Mouse (Mus musculus): ENCODE measurements at regions not wholly inside any gene's neighbourhood (a gene's known extent, or its start where the extent isn't known, plus 50 kb on each side); places are given as distances from the start of the nearest gene placed in this dataset.

DNA sequence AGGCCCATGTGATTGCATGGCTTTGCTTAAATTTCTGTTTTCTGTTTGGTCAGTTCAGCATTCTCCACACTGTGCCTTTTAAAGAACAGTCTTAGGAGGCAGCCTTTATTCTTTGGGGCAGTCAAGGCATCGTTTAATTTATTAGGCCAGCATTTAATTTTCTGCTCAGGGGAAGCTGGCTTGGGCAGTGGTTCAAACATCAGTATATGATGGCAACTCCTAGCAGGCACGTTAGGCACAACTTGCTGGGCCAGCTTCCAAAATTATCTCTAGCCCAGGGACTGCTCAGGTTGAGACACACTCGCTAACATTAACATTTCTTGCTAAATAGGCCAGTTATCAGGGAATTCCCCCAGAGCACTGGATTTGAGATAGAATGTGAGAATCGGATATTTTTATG lies 333.9 kb upstream of the Nr2f2 start:
- H3K27ac ChIP-seq: no peak overlapping the region
- no peak overlapping the region for H3K4me2 ChIP-seq
- H3K9ac ChIP-seq: no peak overlapping the region
- H3K36me3 ChIP-seq: no peaks in the 10 kb centered on the region
- ATAC-seq (ENCODE audit: insufficient number of reproducible peaks, insufficient read depth, low FRiP score, low TSS enrichment, low read depth): no peak
- peaks cover 14% of the 10 kb centered on the region for H3K4me1 ChIP-seq
- no peaks in the 10 kb centered on the region for H3K9me3 ChIP-seq
- WGBS: 54% methylated on average over 4 of the region's 4 CpGs
- H3K4me3 ChIP-seq: no peak overlapping the region
- H3K27me3 ChIP-seq: peaks cover 20% of the 10 kb centered on the region

DNA sequence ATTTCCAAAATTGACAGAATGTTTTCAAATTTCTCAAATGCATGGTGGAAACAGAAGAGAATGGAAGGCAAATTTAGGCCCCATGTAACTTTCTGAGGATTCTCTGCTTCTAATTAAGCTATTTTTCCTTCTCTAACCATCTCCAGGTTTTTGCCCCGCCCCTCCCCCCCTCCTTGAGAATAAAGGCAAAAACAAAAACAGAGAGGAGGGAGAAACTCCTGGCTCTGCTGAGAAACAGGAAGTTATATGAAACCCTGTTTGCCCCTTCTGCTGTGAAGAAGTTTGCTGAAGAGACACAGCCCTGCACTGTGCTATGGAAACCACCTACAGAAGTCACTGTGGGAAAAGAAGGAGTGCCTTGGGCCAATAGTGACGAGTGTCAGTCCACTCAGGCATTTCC lies 332.9 kb upstream of the Nr2f2 start:
- no peak overlapping the region for H3K4me3 ChIP-seq
- ATAC-seq (ENCODE audit: insufficient number of reproducible peaks, insufficient read depth, low FRiP score, low TSS enrichment, low read depth): no peak
- H3K36me3 ChIP-seq: no peaks in the 10 kb centered on the region
- H3K9ac ChIP-seq: no peak overlapping the region
- 6% methylated on average over 2 of the region's 2 CpGs for WGBS
- H3K27ac ChIP-seq: peak overlapping the region; percentile 18; the same call in 1 of the 2 replicates
- peaks cover 13% of the 10 kb centered on the region for H3K27me3 ChIP-seq
- H3K4me1 ChIP-seq: peaks cover 14% of the 10 kb centered on the region
- no peak overlapping the region for H3K4me2 ChIP-seq
- no peaks in the 10 kb centered on the region for H3K9me3 ChIP-seq

DNA sequence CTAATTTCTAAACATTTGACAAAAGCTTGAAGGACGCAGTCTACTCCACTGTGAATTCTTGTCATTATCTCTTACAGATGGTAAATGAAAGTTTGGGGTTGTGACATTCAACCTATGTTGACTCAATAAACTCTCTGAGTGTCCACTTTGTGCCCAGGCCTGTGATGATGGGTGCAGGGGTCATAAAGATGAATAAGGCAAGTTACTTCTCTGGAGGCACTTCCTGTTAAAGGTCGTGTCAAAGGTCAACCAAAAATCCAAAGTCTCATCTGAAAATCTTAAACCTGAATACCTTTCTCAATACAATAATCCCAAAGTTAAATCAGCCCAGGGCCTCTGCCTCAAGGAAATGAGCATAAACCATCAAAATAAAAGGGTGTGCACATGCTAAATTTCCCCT lies 332.5 kb upstream of the Nr2f2 start:
- Histone ChIP-seq H3K9me3 (no peaks in the 10 kb centered on the region), H3K4me3 (no peak overlapping the region), H3K36me3 (no peaks in the 10 kb centered on the region), H3K9ac (no peak overlapping the region), H3K4me2 (no peak overlapping the region), H3K4me1 (peaks cover 14% of the 10 kb centered on the region), H3K27me3 (peaks cover 14% of the 10 kb centered on the region), H3K27ac (0 out of 2 replicates have a peak overlapping the region, but pooled peaks have one; percentile 28)
- ATAC-seq (ENCODE audit: insufficient number of reproducible peaks, insufficient read depth, low FRiP score, low TSS enrichment, low read depth): no peak
- WGBS: 39% methylated on average over 2 of the region's 2 CpGs

DNA sequence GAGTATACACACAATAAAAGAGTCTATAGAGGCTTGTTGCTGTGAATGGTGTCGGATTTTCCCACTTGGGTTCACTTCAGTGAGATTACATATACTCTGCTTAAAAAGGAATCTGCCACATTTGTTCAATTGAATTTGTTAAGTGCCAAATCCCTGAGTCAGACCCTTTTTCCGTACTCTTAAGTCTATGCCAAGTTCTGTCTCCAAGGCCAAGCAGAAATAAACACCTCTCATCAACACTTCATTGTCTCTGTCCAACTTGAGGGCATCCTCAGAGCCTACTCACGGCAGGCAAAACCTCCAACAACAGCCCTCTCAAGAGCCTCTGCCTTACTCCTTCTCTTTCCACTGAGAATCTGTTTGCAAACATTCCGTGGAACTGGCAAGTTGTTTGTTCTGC lies 325.6 kb upstream of the Nr2f2 start:
- no peak overlapping the region for H3K27ac ChIP-seq
- H3K9ac ChIP-seq: no peak overlapping the region
- no peak overlapping the region for H3K4me3 ChIP-seq
- no peaks in the 10 kb centered on the region for H3K9me3 ChIP-seq
- H3K36me3 ChIP-seq: no peaks in the 10 kb centered on the region
- H3K4me2 ChIP-seq: no peak overlapping the region
- H3K27me3 ChIP-seq: peaks cover 24% of the 10 kb centered on the region
- H3K4me1 ChIP-seq: no peaks in the 10 kb centered on the region
- 76% methylated on average over 4 of the region's 4 CpGs for WGBS
- ATAC-seq (ENCODE audit: insufficient number of reproducible peaks, insufficient read depth, low FRiP score, low TSS enrichment, low read depth): no peak

DNA sequence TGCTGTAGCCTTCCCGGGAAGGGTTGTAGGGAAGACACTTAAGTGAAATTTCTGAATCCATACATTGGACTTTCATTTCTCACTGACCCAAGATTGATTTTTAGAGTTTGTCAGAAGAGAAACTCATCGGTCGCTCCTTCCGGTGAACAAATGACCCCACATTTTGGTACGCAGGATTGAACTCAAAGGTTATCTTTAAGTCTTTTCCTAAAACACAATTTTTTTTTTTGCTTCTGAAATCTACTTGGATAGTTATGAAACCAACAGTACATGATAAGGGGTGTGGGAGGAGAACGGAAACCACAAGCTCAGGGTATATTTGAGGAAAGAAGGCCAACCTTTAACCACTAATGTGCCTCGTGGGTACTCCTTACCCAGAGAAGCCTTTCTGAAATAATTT lies 324.3 kb upstream of the Nr2f2 start:
- ATAC-seq (ENCODE audit: insufficient number of reproducible peaks, insufficient read depth, low FRiP score, low TSS enrichment, low read depth): no peak
- no peaks in the 10 kb centered on the region for H3K4me1 ChIP-seq
- no peak overlapping the region for H3K4me2 ChIP-seq
- no peak overlapping the region for H3K4me3 ChIP-seq
- no peak overlapping the region for H3K27ac ChIP-seq
- no peaks in the 10 kb centered on the region for H3K36me3 ChIP-seq
- H3K9ac ChIP-seq: no peak overlapping the region
- WGBS: 91% methylated on average over 7 of the region's 7 CpGs
- H3K9me3 ChIP-seq: no peaks in the 10 kb centered on the region
- peaks cover 21% of the 10 kb centered on the region for H3K27me3 ChIP-seq

DNA sequence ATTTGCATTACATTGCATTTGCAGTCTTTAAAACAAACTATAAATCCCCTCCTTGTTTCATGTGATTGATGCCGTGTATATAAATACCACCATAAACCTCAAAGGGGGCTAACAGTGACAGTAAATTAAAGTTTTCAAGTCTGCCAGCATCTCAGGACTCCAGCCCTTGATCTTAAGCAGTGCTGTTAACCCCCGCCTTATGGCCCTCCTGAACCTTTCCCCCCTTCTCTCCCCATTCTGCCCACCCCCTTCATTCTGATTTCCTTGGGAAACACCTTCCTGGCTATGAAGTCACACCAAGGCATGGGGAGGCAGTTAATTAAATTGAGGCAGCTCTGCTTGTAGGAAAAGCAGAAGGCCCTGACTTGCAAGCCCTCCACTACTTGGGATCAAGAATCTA lies 302.5 kb upstream of the Nr2f2 start:
- Histone ChIP-seq H3K27me3 (peaks cover 19% of the 10 kb centered on the region), H3K4me1 (no peaks in the 10 kb centered on the region), H3K9ac (no peak overlapping the region), H3K27ac (no peak overlapping the region), H3K9me3 (no peaks in the 10 kb centered on the region), H3K4me3 (no peak overlapping the region), H3K36me3 (no peaks in the 10 kb centered on the region), H3K4me2 (no peak overlapping the region)
- WGBS: 51% methylated on average over 2 of the region's 2 CpGs
- ATAC-seq (ENCODE audit: insufficient number of reproducible peaks, insufficient read depth, low FRiP score, low TSS enrichment, low read depth): no peak

DNA sequence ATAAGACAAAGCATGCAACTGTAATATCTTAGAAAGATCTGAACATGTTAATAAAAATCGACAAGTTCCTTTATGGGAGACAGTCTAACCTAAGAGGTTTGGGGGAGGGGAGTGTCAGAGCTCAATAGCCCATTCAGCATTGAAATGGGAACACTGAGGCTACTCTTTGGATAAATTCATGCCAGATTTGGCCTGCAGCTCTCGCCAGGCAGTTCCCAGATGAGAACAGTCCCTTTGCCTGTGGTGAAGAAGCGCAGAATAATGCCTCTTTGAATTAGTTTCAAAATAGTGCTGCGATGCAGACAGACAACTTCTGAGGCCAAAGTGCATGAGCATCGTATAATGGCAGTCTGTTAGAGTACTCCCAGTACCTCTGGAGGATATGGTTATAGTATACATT lies 293.6 kb upstream of the Nr2f2 start:
- ATAC-seq (ENCODE audit: insufficient number of reproducible peaks, insufficient read depth, low FRiP score, low TSS enrichment, low read depth): no peak
- H3K36me3 ChIP-seq: no peaks in the 10 kb centered on the region
- H3K4me1 ChIP-seq: no peaks in the 10 kb centered on the region
- no peak overlapping the region for H3K4me2 ChIP-seq
- no peak overlapping the region for H3K9ac ChIP-seq
- no peak overlapping the region for H3K4me3 ChIP-seq
- H3K27me3 ChIP-seq: peaks cover 3% of the 10 kb centered on the region
- 25% methylated on average over 5 of the region's 5 CpGs for WGBS
- no peak overlapping the region for H3K27ac ChIP-seq
- no peaks in the 10 kb centered on the region for H3K9me3 ChIP-seq

DNA sequence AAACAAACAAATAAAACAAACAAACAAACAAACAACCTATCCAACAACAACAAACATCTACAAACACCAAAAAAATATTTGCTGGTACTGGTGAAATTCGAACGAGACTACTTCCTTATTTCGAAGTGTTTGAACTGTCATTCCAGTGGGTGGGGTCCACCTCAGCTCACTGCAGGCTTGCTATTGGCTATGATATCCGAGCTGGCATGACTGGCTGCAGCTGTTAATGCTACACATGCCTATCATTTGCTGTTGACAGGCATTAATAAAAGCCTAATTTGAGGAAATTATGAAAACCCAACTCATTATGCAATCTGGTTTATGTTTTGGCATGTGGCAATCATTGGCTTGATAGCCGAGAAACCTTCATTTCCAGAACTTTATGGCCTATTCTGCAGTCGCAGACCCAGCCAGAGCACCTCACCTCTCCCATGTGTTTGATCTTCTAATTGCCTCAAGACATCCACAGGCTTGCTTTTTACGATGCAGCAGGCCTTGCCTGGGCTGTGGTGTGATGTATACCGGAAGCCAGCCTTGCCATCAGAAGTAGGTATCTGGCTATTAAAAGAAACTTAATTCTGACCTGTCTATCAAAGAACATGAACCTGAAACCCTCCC lies 283.3 kb upstream of the Nr2f2 start:
- H3K4me2 ChIP-seq: no peak overlapping the region
- H3K27me3 ChIP-seq: peaks cover 33% of the 10 kb centered on the region
- WGBS: 19% methylated on average over 8 of the region's 8 CpGs
- H3K27ac ChIP-seq: no peak overlapping the region
- H3K36me3 ChIP-seq: no peaks in the 10 kb centered on the region
- H3K4me1 ChIP-seq: 0 out of 2 replicates have a peak, but pooled peaks cover 4% of the 10 kb centered on the region
- no peak overlapping the region for H3K9ac ChIP-seq
- no peak overlapping the region for H3K4me3 ChIP-seq
- H3K9me3 ChIP-seq: no peaks in the 10 kb centered on the region
- ATAC-seq (ENCODE audit: insufficient number of reproducible peaks, insufficient read depth, low FRiP score, low TSS enrichment, low read depth): no peak

DNA sequence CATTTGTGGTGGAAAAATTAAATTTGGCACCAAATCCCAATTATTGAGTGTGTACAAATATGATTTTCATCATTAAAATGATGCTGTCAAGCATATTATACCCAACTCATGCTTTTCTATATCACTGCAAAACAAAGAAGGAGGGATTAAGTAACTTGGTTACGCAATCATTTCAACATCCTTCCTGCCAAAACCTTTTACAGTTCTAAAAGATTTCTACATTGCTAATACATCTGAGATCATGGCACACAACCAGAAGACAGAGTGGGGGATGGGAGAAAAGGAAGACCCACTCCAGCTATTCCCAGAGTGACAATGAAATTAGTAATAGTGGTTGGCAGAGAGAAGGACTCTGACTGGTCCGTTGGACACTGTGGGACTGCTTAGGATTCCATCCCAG lies 280.3 kb upstream of the Nr2f2 start:
- Histone ChIP-seq H3K4me1 (peaks cover 13% of the 10 kb centered on the region), H3K27ac (no peak overlapping the region), H3K4me3 (no peak overlapping the region), H3K36me3 (no peaks in the 10 kb centered on the region), H3K4me2 (no peak overlapping the region), H3K9ac (no peak overlapping the region), H3K9me3 (no peaks in the 10 kb centered on the region), H3K27me3 (peaks cover 33% of the 10 kb centered on the region)
- WGBS: 87% methylated on average over 2 of the region's 2 CpGs
- ATAC-seq (ENCODE audit: insufficient number of reproducible peaks, insufficient read depth, low FRiP score, low TSS enrichment, low read depth): no peak

DNA sequence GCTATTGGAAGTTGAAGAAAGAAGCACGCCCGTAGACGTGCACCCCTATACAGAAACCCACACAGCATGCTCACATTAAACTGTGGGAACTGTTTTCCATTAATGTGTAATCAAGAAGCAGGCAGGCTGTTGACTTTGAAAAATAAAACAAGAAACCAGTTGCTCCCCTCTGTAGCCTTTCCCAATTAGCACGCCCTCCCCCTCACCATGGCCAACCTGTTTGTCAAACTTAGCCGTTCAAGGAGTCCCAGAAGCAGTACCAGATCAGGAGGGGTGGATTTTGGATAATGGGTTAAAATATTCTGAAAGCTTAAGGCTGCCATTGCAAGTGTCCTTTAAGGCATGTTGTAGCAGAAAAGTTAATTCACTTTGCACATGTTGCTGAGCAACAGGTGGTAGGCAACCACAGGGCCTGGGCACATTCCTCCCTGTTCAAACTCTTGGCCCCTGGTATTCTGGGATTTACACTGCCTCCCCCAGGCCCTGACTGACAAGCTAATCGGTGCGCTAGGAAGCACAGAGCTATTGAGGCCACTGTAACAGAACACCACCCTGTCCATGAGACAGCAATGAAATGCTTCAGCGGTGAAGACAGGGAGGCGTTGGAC lies 277.3 kb upstream of the Nr2f2 start:
- Histone ChIP-seq H3K27ac (no peak overlapping the region), H3K4me3 (no peak overlapping the region), H3K9me3 (no peaks in the 10 kb centered on the region), H3K9ac (no peak overlapping the region), H3K4me1 (peaks cover 10% of the 10 kb centered on the region), H3K36me3 (no peaks in the 10 kb centered on the region), H3K4me2 (no peak overlapping the region), H3K27me3 (peaks cover 47% of the 10 kb centered on the region)
- WGBS: 12% methylated on average over 9 of the region's 9 CpGs
- peak; percentile 78; the same call in 1 of the 2 replicates for ATAC-seq (ENCODE audit: insufficient number of reproducible peaks, insufficient read depth, low FRiP score, low TSS enrichment, low read depth)

DNA sequence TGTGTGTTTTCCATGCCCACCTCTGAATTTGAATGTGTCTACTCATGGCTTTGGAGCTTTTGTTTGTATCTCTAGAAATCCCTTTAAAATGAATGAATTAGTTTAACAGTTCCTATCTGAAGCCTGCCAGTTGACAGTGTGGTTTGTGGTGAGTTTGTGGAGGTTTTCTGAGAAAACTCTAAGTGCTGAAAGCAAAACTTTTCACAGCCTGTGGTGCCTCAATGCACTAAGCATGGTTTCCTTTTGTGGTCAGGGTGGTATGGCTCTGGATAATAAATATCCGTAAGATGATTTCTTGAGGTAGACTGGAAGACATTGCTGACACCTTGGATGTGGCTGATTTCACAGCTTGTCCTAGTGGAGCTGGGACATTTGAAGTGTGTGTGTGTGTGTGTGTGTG lies 276.5 kb upstream of the Nr2f2 start:
- Histone ChIP-seq H3K4me1 (peaks cover 10% of the 10 kb centered on the region), H3K27me3 (peaks cover 53% of the 10 kb centered on the region), H3K27ac (no peak overlapping the region), H3K9me3 (no peaks in the 10 kb centered on the region), H3K4me3 (no peak overlapping the region), H3K9ac (no peak overlapping the region), H3K4me2 (no peak overlapping the region), H3K36me3 (no peaks in the 10 kb centered on the region)
- 59% methylated on average over 1 of the region's 1 CpGs for WGBS
- ATAC-seq (ENCODE audit: insufficient number of reproducible peaks, insufficient read depth, low FRiP score, low TSS enrichment, low read depth): no peak

DNA sequence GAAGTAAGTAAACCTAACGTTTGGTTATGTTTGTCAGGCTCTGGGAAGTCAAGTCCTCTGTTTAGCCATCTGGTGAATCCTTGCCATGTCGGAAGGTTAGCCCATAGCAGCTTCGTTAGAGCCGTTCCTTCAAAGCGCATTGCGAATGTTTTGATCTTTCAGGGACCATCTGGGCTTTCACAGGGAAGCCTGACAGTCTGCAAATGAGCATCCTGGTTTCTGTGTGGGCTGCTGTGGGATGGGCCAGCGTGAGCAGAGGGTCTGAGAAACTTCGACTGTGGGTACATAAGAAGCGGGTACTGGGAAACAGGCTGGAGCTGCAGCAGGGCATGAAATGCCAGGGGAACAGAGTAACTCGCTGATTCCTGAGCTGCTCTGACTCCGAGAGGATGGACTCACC lies 274.7 kb upstream of the Nr2f2 start:
- Histone ChIP-seq H3K27ac (no peak overlapping the region), H3K27me3 (peaks cover 51% of the 10 kb centered on the region), H3K36me3 (no peaks in the 10 kb centered on the region), H3K9me3 (no peaks in the 10 kb centered on the region), H3K4me3 (no peak overlapping the region), H3K4me2 (no peak overlapping the region), H3K9ac (no peak overlapping the region), H3K4me1 (peaks cover 10% of the 10 kb centered on the region)
- 45% methylated on average over 11 of the region's 11 CpGs for WGBS
- ATAC-seq (ENCODE audit: insufficient number of reproducible peaks, insufficient read depth, low FRiP score, low TSS enrichment, low read depth): no peak
